Mouse (Mus musculus): ENCODE results near the gene Zfp710. TPM values are rescaled to one million over a fixed set of nuclear protein-coding genes. Genes with fewer than 3 reads are reported as not detected.

Zfp710 gene
- total RNA-seq, 1 experiment from 2014 or later, result 21.4 TPM

- peak; percentile 79 for DNase-seq
Measured at GRCm38 (mm10) chr7:80078792-80079301, 54.2 kb downstream of the Zfp710 start.

- DNase-seq, result no peak
Measured at GRCm38 (mm10) chr7:80081586-80082554, 57.3 kb downstream of the Zfp710 start.

- DNase-seq, result peak; percentile 80
Measured at GRCm38 (mm10) chr7:80084484-80084931, 59.9 kb downstream of the Zfp710 start.

GRCm38 (mm10) chr7:80085970-80086715 lies 61.5 kb downstream of the Zfp710 start:
- no peak for DNase-seq

GRCm38 (mm10) chr7:80088191-80088590 lies 63.6 kb downstream of the Zfp710 start:
- no peak for DNase-seq

GRCm38 (mm10) chr7:80090191-80091003 lies 65.8 kb downstream of the Zfp710 start:
- DNase-seq, result no peak

- DNase-seq, result no peak
Measured at GRCm38 (mm10) chr7:80091004-80091865, 66.6 kb downstream of the Zfp710 start.

- DNase-seq, result no peak
Measured at GRCm38 (mm10) chr7:80091866-80092210, 67.2 kb downstream of the Zfp710 start.

- peak; percentile 83 for DNase-seq
Measured at GRCm38 (mm10) chr7:80092351-80093046, 67.9 kb downstream of the Zfp710 start.

GRCm38 (mm10) chr7:80094481-80094880 lies 69.9 kb downstream of the Zfp710 start:
- DNase-seq, result no peak

GRCm38 (mm10) chr7:80095598-80096309 lies 71.1 kb downstream of the Zfp710 start:
- DNase-seq, result no peak

- no peak for DNase-seq
Measured at GRCm38 (mm10) chr7:80098389-80098976, 73.9 kb downstream of the Zfp710 start.

- DNase-seq, result no peak
Measured at GRCm38 (mm10) chr7:80103335-80103734, 78.7 kb downstream of the Zfp710 start.

GRCm38 (mm10) chr7:80105637-80106390 lies 81.2 kb downstream of the Zfp710 start:
- no peak for DNase-seq

GRCm38 (mm10) chr7:80106441-80106840 lies 81.8 kb downstream of the Zfp710 start:
- no peak for DNase-seq

GRCm38 (mm10) chr7:80111066-80112045 lies 86.7 kb downstream of the Zfp710 start:
- DNase-seq, result no peak

- DNase-seq, result no peak
Measured at GRCm38 (mm10) chr7:80113989-80114388, 89.4 kb downstream of the Zfp710 start.

All from adrenal gland, postnatal 25 days (tissue).